In genomic region chr10:25362235-25362634, GRCm38 (mm10) we compare ENCODE assay signal across 11 mouse cellular contexts. TPM values are rescaled to one million over a fixed set of nuclear protein-coding genes. Genes with fewer than 3 reads are reported as not detected.
A peak's percentile ranks its signal among the peaks of the same experiment; 100 is the strongest.
DNase-seq lines count a peak whose midpoint lies in the region; ATAC-seq and TF ChIP-seq lines count a peak whose summit lies in the region.
"Had no signal": no experiment of that assay in that cellular context is flagged by ENCODE, and none has a peak within 500 bp of the region (broad histone marks: within the 10 kb centered on the region; RNA-seq: fewer than 3 reads in every experiment).

No protein-coding gene starts in this region.

- H3K4me1 ChIP-seq in hindbrain, postnatal 0 days (ENCODE audit: insufficient read depth, low read length) = no peaks in the 10 kb centered on the region
- 0 out of 2 replicates have a peak, but pooled peaks cover 7% of the 10 kb centered on the region for H3K4me1 ChIP-seq in hindbrain, embryonic 14.5 days (replicated peaks; ENCODE audit: control insufficient read depth, insufficient read depth, low read length)
- peaks cover 5 to 55% of the 10 kb centered on the region in 2 experiments; a peak in 3 of 4 replicates for H3K4me1 ChIP-seq in CH12.LX (ENCODE audit: control insufficient read depth in 1 of 2, insufficient read depth in 2 of 2)
- H3K4me1 ChIP-seq in bone marrow macrophage, adult 2 months (ENCODE audit: control insufficient read depth, insufficient read depth, low read length) = peaks cover 43% of the 10 kb centered on the region
- peaks cover 23% of the 10 kb centered on the region for H3K4me1 ChIP-seq in limb, embryonic 15.5 days

- in situ Hi-C loops in CH12.LX (cut with MboI; ENCODE audit: low pct_ligation_motif_present, low pct_unique_long_range_greater_than_20kb, low sequenced_read_pairs) = no loop called here

- dilution Hi-C loops in CH12.LX (cut with MboI; ENCODE audit: extremely low pct_ligation_motif_present, extremely low pct_unique_long_range_greater_than_20kb, low sequenced_read_pairs) = no loop called here

- H3K4me2 ChIP-seq in hindbrain, postnatal 0 days (ENCODE audit: low read depth, low read length) = peak overlapping the region; percentile 75
- no peak overlapping the region for H3K4me2 ChIP-seq in hindbrain, embryonic 14.5 days (replicated peaks)
- H3K4me2 ChIP-seq in CH12.LX (ENCODE audit: insufficient read depth, low read depth, poor library complexity, severe bottlenecking) = peak overlapping the region; percentile 88
- peak overlapping the region; percentile 67 for H3K4me2 ChIP-seq in limb, embryonic 15.5 days

- 74% methylated on average over 6 of the region's 6 CpGs for WGBS in hindbrain, postnatal 0 days
- WGBS in hindbrain, embryonic 14.5 days = 84% methylated on average over 6 of the region's 6 CpGs
- 24% methylated on average over 6 of the region's 6 CpGs for WGBS in limb, embryonic 15.5 days

- H3K36me3 ChIP-seq in hindbrain, postnatal 0 days (ENCODE audit: insufficient read depth, low read length) = no peaks in the 10 kb centered on the region
- H3K36me3 ChIP-seq in hindbrain, embryonic 14.5 days (replicated peaks; ENCODE audit: control insufficient read depth, insufficient read depth) = no peaks in the 10 kb centered on the region
- peaks cover 0 to 5% of the 10 kb centered on the region in 2 experiments for H3K36me3 ChIP-seq in CH12.LX (replicated peaks in 1 of 2; ENCODE audit: control insufficient read depth in 1 of 2, insufficient read depth in 1 of 2, low read length in 1 of 2)
- no peaks in the 10 kb centered on the region for H3K36me3 ChIP-seq in limb, embryonic 15.5 days

- TF ChIP-seq EP300 in CH12.LX (IDR thresholded peaks at IDR 0.05; ENCODE audit: low read length) = no peak

- no peaks in the 10 kb centered on the region for H3K9me3 ChIP-seq in hindbrain, postnatal 0 days (ENCODE audit: low read length)
- no peaks in the 10 kb centered on the region for H3K9me3 ChIP-seq in hindbrain, embryonic 14.5 days (ENCODE audit: control insufficient read depth, low read length)
- no peaks in the 10 kb centered on the region for H3K9me3 ChIP-seq in CH12.LX (replicated peaks; ENCODE audit: low read length)
- H3K9me3 ChIP-seq in limb, embryonic 15.5 days = no peaks in the 10 kb centered on the region

- peaks cover 22% of the 10 kb centered on the region for H3K79me2 ChIP-seq in CH12.LX (replicated peaks; ENCODE audit: control insufficient read depth, extremely low read depth, insufficient read depth, poor library complexity, severe bottlenecking)

- TF ChIP-seq RAD21 in CH12.LX (IDR thresholded peaks at IDR 0.05; ENCODE audit: low read depth, low read length) = no peak

- no peak overlapping the region for H3K9ac ChIP-seq in hindbrain, postnatal 0 days (replicated peaks; ENCODE audit: low read length)
- no peak overlapping the region for H3K9ac ChIP-seq in hindbrain, embryonic 14.5 days
- H3K9ac ChIP-seq in CH12.LX (ENCODE audit: insufficient read depth, low read depth) = peak overlapping the region; percentile 7; the same call in 1 of the 2 replicates
- H3K9ac ChIP-seq in limb, embryonic 15.5 days = no peak overlapping the region

- no peak overlapping the region for H3K4me3 ChIP-seq in hindbrain, postnatal 0 days (ENCODE audit: low read length)
- no peak overlapping the region for H3K4me3 ChIP-seq in hindbrain, embryonic 14.5 days (replicated peaks; ENCODE audit: low read length)
- H3K4me3 ChIP-seq in CH12.LX (replicated peaks in 1 of 3; ENCODE audit: low read depth in 2 of 3, low read length in 2 of 3, poor library complexity in 1 of 3) = peak overlapping the region in 2 of 3 experiments; percentile 12 to 69
- H3K4me3 ChIP-seq in bone marrow macrophage, adult 2 months (ENCODE audit: insufficient read depth, low read length) = peak overlapping the region; percentile 32
- peak overlapping the region; percentile 78 for H3K4me3 ChIP-seq in limb, embryonic 15.5 days

- ATAC-seq in hindbrain, postnatal 0 days = no peak
- ATAC-seq in hindbrain, embryonic 14.5 days (ENCODE audit: low FRiP score) = no peak
- ATAC-seq in limb, embryonic 15.5 days (ENCODE audit: insufficient number of reproducible peaks, low FRiP score, low TSS enrichment, low read depth) = no peak

- DNase-seq in hindbrain, postnatal 0 days (ENCODE audit: low spot score) = no peak
- DNase-seq in hindbrain, embryonic 14.5 days (ENCODE audit: low spot score) = no peak
- no peak for DNase-seq in CH12.LX (ENCODE audit: extremely low read depth)
- DNase-seq in urinary bladder, adult 18-20 months (ENCODE audit: low spot score in 2 of 2) = no peak
- no peak for DNase-seq in layer of hippocampus, adult 8-10 months (ENCODE audit: low spot score in 2 of 2)
- DNase-seq: adrenal gland, postnatal 14 days; cerebellum, postnatal 36 days; kidney, postnatal 36 days had no signal

- TF ChIP-seq POLR2A in CH12.LX (IDR thresholded peaks at IDR 0.05; ENCODE audit: low read depth, low read length) = no peak
- no peak for TF ChIP-seq POLR2A in bone marrow macrophage, adult 2 months (IDR thresholded peaks at IDR 0.05; ENCODE audit: borderline replicate concordance, low read depth, low read length)

- no peaks in the 10 kb centered on the region for H3K27me3 ChIP-seq in hindbrain, postnatal 0 days (ENCODE audit: insufficient read depth, low read length)
- no peaks in the 10 kb centered on the region for H3K27me3 ChIP-seq in hindbrain, embryonic 14.5 days (ENCODE audit: control insufficient read depth, insufficient read depth, low read length)
- H3K27me3 ChIP-seq in CH12.LX (replicated peaks) = no peaks in the 10 kb centered on the region
- H3K27me3 ChIP-seq in limb, embryonic 15.5 days = no peaks in the 10 kb centered on the region

- no peak overlapping the region for H3K27ac ChIP-seq in hindbrain, postnatal 0 days
- H3K27ac ChIP-seq in hindbrain, embryonic 14.5 days = no peak overlapping the region
- no peak overlapping the region for H3K27ac ChIP-seq in CH12.LX (ENCODE audit: insufficient read depth, low read depth)
- peak overlapping the region; percentile 39; the same call in 1 of the 2 replicates for H3K27ac ChIP-seq in bone marrow macrophage, adult 2 months (ENCODE audit: insufficient read depth, low read depth, low read length)
- no peak overlapping the region for H3K27ac ChIP-seq in limb, embryonic 15.5 days
- H3K27ac ChIP-seq: macrophage had no signal

- TF ChIP-seq CTCF in hindbrain, postnatal 0 days (IDR thresholded peaks at IDR 0.05; ENCODE audit: low read depth) = no peak
- no peak for TF ChIP-seq CTCF in CH12.LX (conservative IDR thresholded peaks at IDR 0.05 in 1 of 2, IDR thresholded peaks at IDR 0.05 in 1 of 2; ENCODE audit: low read depth in 2 of 2, low read length in 2 of 2)
- no peak for TF ChIP-seq CTCF in bone marrow macrophage, adult 2 months (IDR thresholded peaks at IDR 0.05; ENCODE audit: low read depth, low read length)

TF ChIP-seq in CH12.LX, 34 proteins besides CTCF, POLR2A, EP300 and RAD21:
- TF ChIP-seq NRF1 (IDR thresholded peaks at IDR 0.05; ENCODE audit: low read depth, low read length) (no peak), BHLHE40 (IDR thresholded peaks at IDR 0.05; ENCODE audit: low read depth, low read length) (no peak), MYC (IDR thresholded peaks at IDR 0.05; ENCODE audit: low read depth, low read length) (no peak), ETS1 (conservative IDR thresholded peaks at IDR 0.05; ENCODE audit: low read depth, low read length) (no peak), POLR2AphosphoS2 (IDR thresholded peaks at IDR 0.05; ENCODE audit: low read depth, low read length) (no peak), CHD2 (IDR thresholded peaks at IDR 0.05; ENCODE audit: low read length) (no peak), RCOR1 (conservative IDR thresholded peaks at IDR 0.05; ENCODE audit: low read depth, low read length) (no peak), MXI1 (IDR thresholded peaks at IDR 0.05; ENCODE audit: low read depth, low read length) (no peak), E2F4 (IDR thresholded peaks at IDR 0.05; ENCODE audit: insufficient replicate concordance, low read depth, low read length) (no peak), GABPA (IDR thresholded peaks at IDR 0.05; ENCODE audit: insufficient replicate concordance, low read depth, low read length) (no peak), MAX (IDR thresholded peaks at IDR 0.05; ENCODE audit: low read length) (no peak), MEF2A (IDR thresholded peaks at IDR 0.05; ENCODE audit: borderline replicate concordance, low read depth, low read length) (no peak), ZMIZ1 (IDR thresholded peaks at IDR 0.05; ENCODE audit: low read depth, low read length) (no peak), USF1 (IDR thresholded peaks at IDR 0.05; ENCODE audit: low read depth, low read length) (no peak), SMC3 (IDR thresholded peaks at IDR 0.05; ENCODE audit: low read depth, low read length) (no peak), TCF12 (IDR thresholded peaks at IDR 0.05; ENCODE audit: low read depth, low read length) (no peak)
TF ChIP-seq in CH12.LX: peak in this region for 0.

RNA-seq across cellular contexts. Expression of gene Epb41l2, which starts 2.6 kb away (rescaled TPM):
- total RNA-seq in hindbrain, postnatal 0 days (2014; rRNA removed) = 35.2 and 49.6 TPM in 2 replicates
- 26.0 and 30.2 TPM in 2 replicates for polyA plus RNA-seq in hindbrain, postnatal 0 days (2015; fragmentation: Nextera tagmentation; extraction: Ambion mirVana)
- polyA plus RNA-seq in hindbrain, embryonic 14.5 days (2014; fragmentation: Nextera tagmentation; extraction: Ambion mirVana) = 31.0 and 32.6 TPM in 2 replicates
- 20.6 and 24.3 TPM in 2 replicates for total RNA-seq in CH12.LX (2012; rRNA removed)
- 25.9 and 28.4 TPM in 2 replicates for total RNA-seq in CH12.LX (2014; rRNA removed)
- polyA plus RNA-seq in CH12.LX (2012; ENCODE audit: insufficient read length, low read depth) = 65.0 and 71.2 TPM in 2 replicates
- 97.2 and 103 TPM in 2 replicates for polyA plus RNA-seq in bone marrow macrophage, adult 2 months (2012; ENCODE audit: insufficient read depth, insufficient read length, missing spikeins)
- 79.5 and 79.7 TPM in 2 replicates for polyA plus RNA-seq in limb, embryonic 15.5 days (2015; fragmentation: Nextera tagmentation; extraction: Ambion mirVana)
- total RNA-seq in layer of hippocampus, adult 8-10 months (2022) = 100 to 1,000 TPM in 2 of 4 experiments, 10 to 100 TPM in 2; 75.9 to 120 (median 95.5) TPM

RNA-seq across cellular contexts. Expression of gene Akap7, which starts 54.6 kb away (rescaled TPM):
- 78.0 and 90.1 TPM in 2 replicates for total RNA-seq in hindbrain, postnatal 0 days (2014; rRNA removed)
- 84.0 and 85.9 TPM in 2 replicates for polyA plus RNA-seq in hindbrain, postnatal 0 days (2015; fragmentation: Nextera tagmentation; extraction: Ambion mirVana)
- polyA plus RNA-seq in hindbrain, embryonic 14.5 days (2014; fragmentation: Nextera tagmentation; extraction: Ambion mirVana) = 48.8 and 56.7 TPM in 2 replicates
- 3.1 and 6.2 TPM in 2 replicates for total RNA-seq in CH12.LX (2012; rRNA removed)
- total RNA-seq in CH12.LX (2014; rRNA removed) = 11.1 and 12.1 TPM in 2 replicates
- 6.7 and 7.1 TPM in 2 replicates for polyA plus RNA-seq in CH12.LX (2012; ENCODE audit: insufficient read length, low read depth)
- 16.9 and 26.0 TPM in 2 replicates for polyA plus RNA-seq in bone marrow macrophage, adult 2 months (2012; ENCODE audit: insufficient read depth, insufficient read length, missing spikeins)
- 13.7 and 14.0 TPM in 2 replicates for polyA plus RNA-seq in limb, embryonic 15.5 days (2015; fragmentation: Nextera tagmentation; extraction: Ambion mirVana)
- total RNA-seq in layer of hippocampus, adult 8-10 months (2022) = 10 to 100 TPM; 49.6 to 57.7 (median 53.5) TPM

Comparison
In these comparisons a context has a peak if more than half of its experiments do, and no peak if none do; other contexts are left out.
1. H3K4me3 ChIP-seq: peak in CH12.LX (2 of 3), bone marrow macrophage, adult 2 months (single experiment) and limb, embryonic 15.5 days (single experiment); none in hindbrain, postnatal 0 days (single experiment) and hindbrain, embryonic 14.5 days (single experiment).